Mouse (Mus musculus) WW6 (cell line): ENCODE data around the gene Gm10334.
"Not testable (repeated sequence)": the region's sequence is repeated elsewhere in the genome, so short reads cannot be mapped to it uniquely, and the experiment has no call there.

ENCODE experiments used
- DNase-seq: peaks from one replicate; pipeline ENCODE4 v3.0.0-alpha.2; 2013; ENCODE audit warnings: low read depth, low spot score

The Gm10334 gene

GRCm38 (mm10) chr6:41446045-41446444 lies at the start of gene Gm10334:
Gene Gm10334, minus strand, starts transcription at chr6:41446145.
- DNase-seq = not testable (repeated sequence)

GRCm38 (mm10) chr6:41458632-41459031 lies 12.7 kb upstream of the Gm10334 start, which contains the start of gene Prss1:
Gene Prss1, plus strand, starts transcription at chr6:41458932.
- not testable (repeated sequence) for DNase-seq

GRCm38 (mm10) chr6:41442261-41442660 lies 3.7 kb downstream of the Gm10334 start:
- not testable (repeated sequence) for DNase-seq
